Mouse (Mus musculus) gonadal fat pad, adult 2 months (tissue): ENCODE results near the gene Golga2. TPM values are rescaled to one million over a fixed set of nuclear protein-coding genes. Genes with fewer than 3 reads are reported as not detected.

ENCODE experiments used
- DNase-seq: peaks from one replicate; pipeline ENCODE4 v3.0.0-alpha.2; 2012; ENCODE audit warnings: low read depth
- polyA plus RNA-seq: library from polyadenylated mRNA; depleted of rRNA; stranded (reverse); fragments of >200 nt; gene quantifications from 2 replicates; pipeline ENCODE4 v1.2.3, GENCODE M21; 2012; rRNA removed

Golga2 gene
- polyA plus RNA-seq = 43.1 and 46.2 TPM in 2 replicates

DNA sequence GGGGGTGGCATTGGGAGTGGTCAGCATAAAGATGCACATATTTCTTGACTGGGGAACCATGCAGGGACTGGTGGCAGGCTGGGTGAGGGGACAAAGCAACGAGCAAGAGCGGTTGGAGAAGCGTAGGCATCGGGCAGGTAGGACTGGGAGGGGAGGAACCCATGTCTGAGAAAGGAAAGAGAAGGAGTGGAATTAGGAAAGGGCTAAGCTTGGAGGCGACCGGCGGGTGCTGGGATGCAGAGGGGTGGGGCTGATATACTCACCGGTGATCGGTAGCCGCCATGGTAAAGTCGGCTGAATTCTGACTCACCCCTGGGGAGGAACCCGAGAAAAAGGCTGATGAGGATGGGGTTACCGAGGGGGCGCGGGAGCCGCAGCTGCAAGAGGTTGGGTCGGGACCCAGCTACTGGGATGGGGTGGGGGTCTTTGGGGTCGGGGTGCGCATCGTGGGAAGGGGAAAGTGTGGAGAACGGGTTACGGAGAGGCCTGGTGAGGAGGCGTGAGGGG is at the start of gene Golga2:
Gene Golga2 (plus strand): TSS at position 51 of the 507 bp plus-strand sequence.
- DNase-seq = no peak

- DNase-seq = no peak
Measured at GRCm38 (mm10) chr2:32237571-32237970, 49.6 kb upstream of the Golga2 start.

GRCm38 (mm10) chr2:32238708-32239435 is 48.3 kb upstream of the Golga2 start:
- no peak for DNase-seq

- no peak for DNase-seq
Measured at GRCm38 (mm10) chr2:32240591-32240990, 46.6 kb upstream of the Golga2 start.

DNA sequence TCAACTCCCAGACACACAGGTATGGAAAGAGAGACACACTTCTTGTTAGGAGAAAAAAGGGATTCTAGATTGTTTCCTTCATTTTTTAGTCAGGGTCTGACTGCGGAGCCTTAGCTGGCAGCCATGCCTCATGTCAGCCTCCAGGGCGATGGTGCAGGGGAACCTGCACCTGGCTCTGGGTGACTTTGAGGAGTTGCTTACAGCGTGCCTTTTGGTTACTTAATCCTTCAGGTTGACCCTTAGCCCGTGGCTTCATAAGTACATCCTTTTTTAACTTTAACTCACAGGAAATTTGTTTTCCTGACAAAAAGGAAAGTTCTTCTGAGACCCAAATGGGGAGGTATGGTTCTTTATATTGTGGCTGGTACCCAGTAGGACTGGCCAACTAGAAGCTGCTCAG is 44.2 kb upstream of the Golga2 start:
- DNase-seq = no peak

- no peak for DNase-seq
Measured at GRCm38 (mm10) chr2:32246741-32247140, 40.4 kb upstream of the Golga2 start.

DNA sequence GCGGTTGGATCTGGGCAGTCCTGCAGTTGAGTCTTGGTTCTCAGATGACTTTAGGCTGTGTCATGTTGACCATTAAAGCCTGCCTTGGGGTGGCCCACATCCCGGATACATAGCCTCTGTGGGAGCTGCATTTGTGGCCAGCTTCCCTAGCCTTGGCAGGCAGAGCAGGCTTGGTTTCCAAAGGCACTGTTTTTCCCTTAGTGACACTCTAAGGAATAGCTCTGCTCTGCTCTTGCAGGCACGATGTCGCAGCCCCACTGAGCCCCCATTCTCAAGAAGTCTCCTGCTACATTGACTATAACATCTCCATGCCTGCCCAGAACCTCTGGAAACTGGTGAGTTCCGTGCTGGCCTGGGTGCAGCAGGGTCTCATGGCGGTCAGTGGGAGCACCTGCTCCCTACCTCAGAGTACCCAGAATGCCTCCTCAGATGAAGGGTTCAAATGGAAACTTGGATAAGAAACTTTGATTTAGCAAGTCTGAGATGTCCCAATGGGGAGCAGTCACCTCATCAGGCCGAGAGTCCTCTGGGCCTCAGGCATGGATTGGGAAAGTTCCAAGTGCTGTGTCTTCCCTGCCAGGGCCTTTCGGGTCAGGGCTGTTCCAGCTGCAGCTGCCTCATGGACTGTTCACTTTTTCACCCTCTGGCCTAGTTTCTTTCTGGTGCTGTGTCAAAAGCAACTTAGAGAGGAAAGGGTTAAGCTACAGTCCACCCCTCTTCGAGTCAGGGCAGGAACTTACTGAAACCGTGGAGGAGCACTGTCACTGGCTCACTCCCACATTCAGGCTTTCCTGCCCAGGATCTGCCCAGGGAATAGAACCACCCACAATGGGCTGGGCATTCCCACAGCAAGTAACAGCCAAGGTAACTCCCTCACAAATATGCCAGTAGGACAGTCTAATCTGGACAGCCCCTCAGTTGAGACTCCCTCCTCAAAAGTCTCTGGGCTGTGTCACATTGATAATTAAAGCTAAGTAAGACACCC is 38.5 kb upstream of the Golga2 start:
- no peak for DNase-seq

DNA sequence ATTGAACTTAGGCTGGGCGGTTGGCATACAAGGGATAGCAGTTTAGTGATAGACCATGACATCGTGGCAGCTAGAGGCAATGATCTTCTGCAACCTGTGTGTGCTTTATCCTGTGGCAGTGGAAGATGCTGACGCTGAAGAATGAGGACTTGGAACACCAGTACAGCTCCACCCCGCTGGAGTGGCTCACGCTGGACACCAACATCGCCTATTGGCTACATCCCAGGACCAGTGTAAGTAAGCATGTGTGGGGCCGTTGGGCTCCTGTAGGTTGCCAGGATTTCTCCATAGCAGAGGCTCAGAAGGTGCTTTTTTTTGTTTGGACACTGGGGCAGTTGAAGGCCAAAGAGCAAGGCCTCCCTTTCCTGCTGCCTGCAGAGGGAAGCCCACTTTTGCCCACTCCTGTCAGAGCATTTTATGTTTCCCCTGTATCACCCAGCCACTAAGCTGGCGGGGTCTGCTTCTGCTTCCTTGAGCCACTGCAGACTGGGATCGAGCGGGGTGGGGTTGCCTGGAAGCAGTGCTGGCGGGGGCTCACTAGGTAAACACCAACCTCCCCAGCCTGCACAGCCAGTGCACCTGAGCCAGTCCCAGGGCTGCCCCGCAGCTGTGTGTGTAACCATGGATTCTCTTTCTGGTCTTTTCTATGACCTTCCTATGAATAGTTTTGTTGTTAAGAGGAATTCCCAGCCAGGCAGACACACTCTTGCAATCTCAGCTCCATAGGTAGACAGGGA is 35.2 kb upstream of the Golga2 start:
- DNase-seq = no peak

GRCm38 (mm10) chr2:32252658-32253057 is 34.5 kb upstream of the Golga2 start:
- no peak for DNase-seq

GRCm38 (mm10) chr2:32253352-32253751 is 33.8 kb upstream of the Golga2 start:
- DNase-seq = no peak

GRCm38 (mm10) chr2:32254563-32254962 is 32.6 kb upstream of the Golga2 start:
- no peak for DNase-seq

DNA sequence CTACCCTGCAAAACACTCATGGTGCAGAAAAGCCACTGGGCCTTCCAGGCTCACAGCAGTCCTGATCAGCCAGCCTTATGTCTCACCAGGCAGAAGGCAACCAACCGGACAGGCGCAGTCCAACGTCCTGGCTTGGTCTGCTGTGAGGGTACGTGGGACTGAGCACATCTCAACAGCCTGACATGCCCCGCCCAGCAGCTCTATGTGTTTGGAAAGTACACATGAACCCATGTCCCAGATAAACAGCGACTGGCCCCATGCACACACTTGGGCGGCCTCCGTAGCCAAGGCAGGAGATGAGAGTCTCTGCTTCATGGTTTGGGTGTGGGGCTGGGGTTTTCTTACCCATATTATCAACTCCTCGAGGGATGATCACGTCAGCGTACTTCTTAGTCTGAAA is 30.9 kb upstream of the Golga2 start:
- DNase-seq = no peak

DNA sequence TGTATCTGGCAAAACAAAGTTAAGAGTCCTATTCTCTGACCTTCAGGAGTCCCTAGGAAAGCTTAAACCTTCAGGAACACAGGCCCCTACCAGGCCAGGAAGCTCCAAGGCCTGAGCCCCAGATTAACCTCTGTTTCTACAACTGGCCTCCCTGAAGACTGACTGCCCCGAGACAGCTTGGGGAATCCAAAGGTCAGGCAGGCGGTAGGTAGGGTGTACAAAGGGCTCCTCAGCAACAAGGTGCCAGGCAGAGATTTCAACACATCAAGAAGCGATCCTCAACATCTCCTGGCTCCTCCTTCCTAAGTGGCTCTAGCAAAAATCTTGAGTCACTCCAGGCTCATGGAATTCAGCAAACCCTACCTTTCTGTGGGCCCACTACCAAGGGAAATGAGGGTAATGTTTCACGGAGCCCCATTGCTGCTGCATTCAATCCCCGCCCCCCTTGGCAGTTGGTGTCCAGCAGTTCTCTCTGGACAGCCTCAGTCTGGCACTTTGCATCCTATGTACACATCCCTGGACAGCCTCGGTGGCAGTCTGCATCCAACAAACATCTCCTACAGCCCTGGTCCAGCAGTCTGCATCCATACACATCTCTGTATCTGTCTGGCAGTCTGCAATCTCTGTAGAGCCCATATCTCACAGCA is 28.2 kb upstream of the Golga2 start:
- DNase-seq = no peak

- no peak for DNase-seq
Measured at GRCm38 (mm10) chr2:32259657-32260417, 27.3 kb upstream of the Golga2 start, which contains the start of gene Uck1. TSS of gene Uck1 (minus strand) at chr2:32260159.

DNA sequence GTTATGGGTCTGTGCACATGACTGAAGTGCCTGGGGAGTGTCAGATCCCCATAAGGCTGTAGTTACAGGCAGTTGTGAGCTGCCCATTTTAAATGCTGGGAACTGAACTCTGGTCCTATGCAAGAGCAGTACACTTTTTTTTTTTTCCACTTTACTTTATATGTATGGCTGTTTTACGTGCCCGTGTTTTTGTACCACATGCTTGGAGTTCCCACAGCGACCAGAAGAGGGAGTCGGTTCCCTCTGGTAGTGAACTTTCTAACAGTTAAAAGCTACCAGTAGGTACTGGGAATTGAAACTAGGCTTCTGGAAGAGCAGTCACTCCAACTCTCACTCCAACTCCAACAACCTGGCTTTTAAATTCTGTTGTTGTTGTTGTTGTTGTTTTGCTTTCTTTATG is 26.5 kb upstream of the Golga2 start:
- no peak for DNase-seq

DNA sequence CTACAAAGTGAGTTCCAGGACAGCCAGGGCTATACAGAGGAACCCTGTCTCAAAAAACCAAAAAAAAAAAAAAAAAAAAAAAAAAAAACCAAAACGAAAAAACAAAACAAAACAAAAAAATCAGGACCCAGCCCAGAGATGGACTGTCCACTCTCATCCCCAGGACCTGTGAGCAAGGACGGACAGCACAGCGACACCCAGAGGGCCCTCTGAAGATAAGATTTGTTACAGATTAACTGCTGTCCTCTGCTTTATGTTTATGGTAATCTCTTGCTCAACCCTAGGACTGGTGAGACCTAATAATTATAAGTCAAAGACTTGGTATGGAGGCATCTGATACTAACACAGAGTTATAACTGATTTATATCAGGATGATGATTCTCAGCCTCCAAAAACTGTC is 11.4 kb upstream of the Golga2 start:
- DNase-seq = no peak

DNA sequence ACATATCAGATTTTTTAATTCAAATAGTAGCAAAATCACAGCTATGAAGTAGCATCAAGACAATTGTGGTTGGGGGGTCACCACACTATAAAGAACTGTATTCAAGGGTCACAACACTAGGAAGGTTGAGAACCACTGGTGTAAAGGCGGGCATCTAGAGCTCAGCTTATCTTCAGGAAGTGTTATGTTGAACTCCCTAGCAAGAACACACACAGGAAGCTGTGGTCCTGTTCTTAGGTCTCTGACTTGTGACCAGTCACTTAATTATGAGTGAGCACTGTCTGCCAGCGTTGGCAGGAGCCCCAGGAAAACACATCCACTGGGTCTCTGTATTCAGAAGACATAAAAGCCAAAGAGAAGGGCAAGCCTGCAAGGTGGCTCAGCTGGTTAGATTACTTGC is 4.9 kb upstream of the Golga2 start:
- no peak for DNase-seq

DNA sequence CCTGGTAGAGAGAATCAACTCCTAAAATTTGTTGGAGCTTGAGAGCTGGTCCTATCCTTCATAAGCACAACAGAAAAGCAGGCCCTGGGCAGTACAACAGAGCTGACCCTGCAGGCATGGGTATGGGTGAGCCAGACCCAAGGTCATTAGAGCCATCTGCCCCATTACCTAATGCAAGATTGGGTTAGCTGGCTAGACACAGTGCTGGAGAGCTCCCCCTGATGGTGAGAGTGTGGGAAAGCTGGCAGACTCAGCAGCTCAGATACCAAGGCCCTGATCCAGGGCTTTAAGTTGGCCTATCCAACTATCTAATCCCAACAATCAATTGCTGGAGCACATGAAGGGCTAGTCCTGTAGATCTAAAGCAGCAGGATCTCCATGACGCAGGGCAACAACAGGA is 4.5 kb upstream of the Golga2 start:
- no peak for DNase-seq

- no peak for DNase-seq
Measured at GRCm38 (mm10) chr2:32283986-32284385, 3.2 kb upstream of the Golga2 start.

GRCm38 (mm10) chr2:32287923-32288367 is 761 bp downstream of the Golga2 start, which contains the start of gene Swi5:
TSS of gene Swi5 (minus strand) at chr2:32288075.
- DNase-seq = peak; percentile 90
